Mouse (Mus musculus) retina, adult 2 months (tissue): ENCODE results near the gene Lysmd4.
"Not testable (repeated sequence)": the region's sequence is repeated elsewhere in the genome, so short reads cannot be mapped to it uniquely, and the experiment has no call there.

Experiments
- DNase-seq: peaks from one replicate; pipeline ENCODE4 v3.0.0-alpha.2; 2012; ENCODE audit warnings: low read depth, low spot score

Gene Lysmd4

GRCm38 (mm10) chr7:67230640-67231140 is 8.3 kb downstream of the Lysmd4 start:
- DNase-seq = no peak

GRCm38 (mm10) chr7:67232504-67232903 is 10.2 kb downstream of the Lysmd4 start:
- DNase-seq = no peak

GRCm38 (mm10) chr7:67234797-67235196 is 12.5 kb downstream of the Lysmd4 start:
- no peak for DNase-seq

- DNase-seq = no peak
Observed at GRCm38 (mm10) chr7:67236351-67236750, 14.0 kb downstream of the Lysmd4 start.

- no peak for DNase-seq
Observed at GRCm38 (mm10) chr7:67237752-67238151, 15.4 kb downstream of the Lysmd4 start.

- DNase-seq = no peak
Observed at GRCm38 (mm10) chr7:67241969-67242368, 19.6 kb downstream of the Lysmd4 start.

- no peak for DNase-seq
Observed at GRCm38 (mm10) chr7:67243121-67243893, 21.0 kb downstream of the Lysmd4 start.

- DNase-seq = no peak
Observed at GRCm38 (mm10) chr7:67243894-67244282, 21.5 kb downstream of the Lysmd4 start.

GRCm38 (mm10) chr7:67245255-67245654 is 22.9 kb downstream of the Lysmd4 start:
- no peak for DNase-seq

GRCm38 (mm10) chr7:67246067-67246466 is 23.7 kb downstream of the Lysmd4 start:
- no peak for DNase-seq

- DNase-seq = peak; percentile 63
Observed at GRCm38 (mm10) chr7:67259828-67260563, 37.7 kb downstream of the Lysmd4 start.

- not testable (repeated sequence) for DNase-seq
Observed at GRCm38 (mm10) chr7:67270447-67270846, 48.1 kb downstream of the Lysmd4 start.

GRCm38 (mm10) chr7:67283581-67283980 is 61.2 kb downstream of the Lysmd4 start:
- no peak for DNase-seq

GRCm38 (mm10) chr7:67287456-67287855 is 65.1 kb downstream of the Lysmd4 start:
- DNase-seq = no peak

GRCm38 (mm10) chr7:67291356-67291755 is 69.0 kb downstream of the Lysmd4 start:
- DNase-seq = no peak

GRCm38 (mm10) chr7:67296419-67296818 is 74.1 kb downstream of the Lysmd4 start:
- DNase-seq = no peak

- DNase-seq = no peak
Observed at GRCm38 (mm10) chr7:67304937-67305336, 82.6 kb downstream of the Lysmd4 start.

- no peak for DNase-seq
Observed at GRCm38 (mm10) chr7:67307078-67307477, 84.7 kb downstream of the Lysmd4 start.

- DNase-seq = no peak
Observed at GRCm38 (mm10) chr7:67308102-67308501, 85.8 kb downstream of the Lysmd4 start.

GRCm38 (mm10) chr7:67310151-67310550 is 87.8 kb downstream of the Lysmd4 start:
- no peak for DNase-seq

- no peak for DNase-seq
Observed at GRCm38 (mm10) chr7:67313200-67313599, 90.9 kb downstream of the Lysmd4 start.

GRCm38 (mm10) chr7:67318697-67319096 is 96.4 kb downstream of the Lysmd4 start:
- no peak for DNase-seq

GRCm38 (mm10) chr7:67320359-67320758 is 98.0 kb downstream of the Lysmd4 start:
- no peak for DNase-seq
